In genomic region chr9:7184897-7185291, GRCm38 (mm10) we compare ENCODE assay signal across 8 mouse cellular contexts. TPM values are rescaled to one million over a fixed set of nuclear protein-coding genes. Genes with fewer than 3 reads are reported as not detected.
A peak's percentile ranks its signal among the peaks of the same experiment; 100 is the strongest.
DNase-seq lines count a peak whose midpoint lies in the region; ATAC-seq and TF ChIP-seq lines count a peak whose summit lies in the region.

No protein-coding gene starts in this region.

- peaks cover 35% of the 10 kb centered on the region for H3K36me3 ChIP-seq in E14TG2a.4 (ENCODE audit: insufficient read depth, low read length)
- H3K36me3 ChIP-seq in stomach, embryonic 16.5 days (ENCODE audit: control insufficient read depth, insufficient read depth, low read length) = peaks cover 1% of the 10 kb centered on the region; the same call in 1 of the 2 replicates

- H3K9me3 ChIP-seq in E14TG2a.4 (ENCODE audit: low read length) = no peaks in the 10 kb centered on the region
- no peaks in the 10 kb centered on the region for H3K9me3 ChIP-seq in stomach, embryonic 16.5 days (replicated peaks; ENCODE audit: control insufficient read depth, low read length)

- no peak overlapping the region for H3K27ac ChIP-seq in cortical plate, adult 2 months (ENCODE audit: insufficient read depth, low read length)
- peak overlapping the region; percentile 97 for H3K27ac ChIP-seq in stomach, embryonic 16.5 days (ENCODE audit: low read length)

- under 1% methylated on average over 26 of the region's 31 CpGs for WGBS in stomach, embryonic 16.5 days

- no peaks in the 10 kb centered on the region for H3K27me3 ChIP-seq in E14TG2a.4 (ENCODE audit: insufficient read depth, low read length)
- H3K27me3 ChIP-seq in stomach, embryonic 16.5 days (ENCODE audit: control insufficient read depth, insufficient read depth, low read length) = no peaks in the 10 kb centered on the region

- ATAC-seq in megakaryocyte, adult 5-6 weeks (ENCODE audit: poor library complexity, severe bottlenecking) = peak; percentile 61
- peak; percentile 78 for ATAC-seq in stomach, embryonic 16.5 days (ENCODE audit: insufficient read depth, low FRiP score)

- peak; percentile 26 for DNase-seq in gastrocnemius, adult 18-20 months (ENCODE audit: low spot score)
- DNase-seq in gastrocnemius, postnatal 25 days = no peak
- peak; percentile 23 to 53 for DNase-seq in gastrocnemius, postnatal 4 days (ENCODE audit: low spot score in 2 of 2)
- peak; percentile 5 for DNase-seq in layer of hippocampus, adult 9-10 months (ENCODE audit: low spot score)

- TF ChIP-seq CTCF in E14TG2a.4 (conservative IDR thresholded peaks at IDR 0.05; ENCODE audit: low read length) = no peak
- no peak for TF ChIP-seq CTCF in cortical plate, adult 2 months (IDR thresholded peaks at IDR 0.05; ENCODE audit: extremely low read depth, insufficient read depth, low read length)

- H3K4me1 ChIP-seq in E14TG2a.4 (replicated peaks; ENCODE audit: low read depth, low read length) = peaks cover 26% of the 10 kb centered on the region
- H3K4me1 ChIP-seq in cortical plate, adult 2 months (ENCODE audit: control insufficient read depth, insufficient read depth, low read length) = no peaks in the 10 kb centered on the region
- H3K4me1 ChIP-seq in stomach, embryonic 16.5 days (ENCODE audit: control insufficient read depth, insufficient read depth, low read length) = peaks cover 8% of the 10 kb centered on the region

- peak overlapping the region; percentile 88 for H3K4me2 ChIP-seq in stomach, embryonic 16.5 days (ENCODE audit: low read depth, low read length)

- H3K4me3 ChIP-seq in E14TG2a.4 (replicated peaks; ENCODE audit: low read length) = peak overlapping the region; percentile 95
- H3K4me3 ChIP-seq in cortical plate, adult 2 months (ENCODE audit: insufficient read depth, low read length) = peak overlapping the region; percentile 76
- peak overlapping the region; percentile 94 for H3K4me3 ChIP-seq in stomach, embryonic 16.5 days (replicated peaks; ENCODE audit: low read length)

- no peak for TF ChIP-seq POLR2A in cortical plate, adult 2 months (IDR thresholded peaks at IDR 0.05; ENCODE audit: extremely low read depth, insufficient read depth, low read length)

- peak overlapping the region; percentile 97 for H3K9ac ChIP-seq in stomach, embryonic 16.5 days (ENCODE audit: low read length)

RNA-seq across cellular contexts. Expression of gene Dcun1d5, which starts 0.6 kb away (rescaled TPM):
- total RNA-seq in gastrocnemius, adult 18-20 months (2021) = 10 to 100 TPM; 68.6 to 73.7 TPM
- 10 to 100 TPM; 60.8 to 65.4 TPM for total RNA-seq in gastrocnemius, postnatal 25 days (2021)
- 61.6 and 69.6 TPM in 2 replicates for polyA plus RNA-seq in cortical plate, adult 2 months (2012; rRNA removed)
- 10 to 100 TPM; 64.0 to 67.7 TPM for total RNA-seq in gastrocnemius, postnatal 4 days (2021)
- 78.9 and 80.8 TPM in 2 replicates for total RNA-seq in megakaryocyte, adult 5-6 weeks (2015)
- 69.1 and 70.8 TPM in 2 replicates for total RNA-seq in megakaryocyte, adult 5-6 weeks (2017)
- 85.6 and 96.5 TPM in 2 replicates for polyA plus RNA-seq in stomach, embryonic 16.5 days (2015; fragmentation: Nextera tagmentation; extraction: Ambion mirVana)

RNA-seq across cellular contexts. Expression of gene Dync2h1, which starts 0.6 kb away (rescaled TPM):
- total RNA-seq in gastrocnemius, adult 18-20 months (2021) = 1 to 10 TPM; 1.4 to 1.5 TPM
- total RNA-seq in gastrocnemius, postnatal 25 days (2021) = 1 to 10 TPM; 1.7 to 2.1 TPM
- polyA plus RNA-seq in cortical plate, adult 2 months (2012; rRNA removed) = 6.8 and 7.4 TPM in 2 replicates
- 1 to 10 TPM; 7.3 to 8.3 TPM for total RNA-seq in gastrocnemius, postnatal 4 days (2021)
- 1.6 and 3.1 TPM in 2 replicates for total RNA-seq in megakaryocyte, adult 5-6 weeks (2015)
- 3.2 and 4.9 TPM in 2 replicates for total RNA-seq in megakaryocyte, adult 5-6 weeks (2017)
- 10.5 and 13.3 TPM in 2 replicates for polyA plus RNA-seq in stomach, embryonic 16.5 days (2015; fragmentation: Nextera tagmentation; extraction: Ambion mirVana)
